Mouse (Mus musculus) gastrocnemius, postnatal 25 days (tissue): ENCODE measurements at regions not wholly inside any gene's neighbourhood (a gene's known extent, or its start where the extent isn't known, plus 50 kb on each side); places are given as distances from the start of the nearest gene placed in this dataset.
"Not testable (repeated sequence)": the region's sequence is repeated elsewhere in the genome, so short reads cannot be mapped to it uniquely, and the experiment has no call there.

Experiments
- DNase-seq: peaks from one replicate; pipeline ENCODE4 v3.0.0; 2022

- peak; percentile 6 for DNase-seq
These were observed 342.9 kb upstream of the Rgma start for GRCm38 (mm10) chr7:73032316-73032980.

- DNase-seq = peak; percentile 86
These were observed 338.3 kb upstream of the Rgma start for GRCm38 (mm10) chr7:73036801-73037555.

- DNase-seq = no peak
These were observed 337.7 kb upstream of the Rgma start for GRCm38 (mm10) chr7:73037638-73038037.

GRCm38 (mm10) chr7:73039921-73040320 is 335.4 kb upstream of the Rgma start:
- DNase-seq = no peak

- no peak for DNase-seq
These were observed 331.0 kb upstream of the Rgma start for GRCm38 (mm10) chr7:73044316-73044715.

- DNase-seq = no peak
These were observed 319.4 kb upstream of the Rgma start for GRCm38 (mm10) chr7:73055891-73056290.

- no peak for DNase-seq
These were observed 311.8 kb upstream of the Rgma start for GRCm38 (mm10) chr7:73063556-73063955.

- no peak for DNase-seq
These were observed 306.8 kb upstream of the Rgma start for GRCm38 (mm10) chr7:73068534-73068933.

- no peak for DNase-seq
These were observed 306.0 kb upstream of the Rgma start for GRCm38 (mm10) chr7:73069352-73069751.

GRCm38 (mm10) chr7:73075391-73075790 is 299.9 kb upstream of the Rgma start:
- not testable (repeated sequence) for DNase-seq

- peak; percentile 17 for DNase-seq
These were observed 287.7 kb upstream of the Rgma start for GRCm38 (mm10) chr7:73087496-73088185.

GRCm38 (mm10) chr7:73088321-73088720 is 287.0 kb upstream of the Rgma start:
- no peak for DNase-seq

GRCm38 (mm10) chr7:73091758-73092157 is 283.6 kb upstream of the Rgma start:
- no peak for DNase-seq

GRCm38 (mm10) chr7:73094059-73094458 is 281.2 kb upstream of the Rgma start:
- DNase-seq = no peak

- peak; percentile 61 for DNase-seq
These were observed 256.4 kb upstream of the Rgma start for GRCm38 (mm10) chr7:73118871-73119270.

- no peak for DNase-seq
These were observed 255.0 kb upstream of the Rgma start for GRCm38 (mm10) chr7:73120276-73120675.

GRCm38 (mm10) chr7:73124976-73125375 is 250.3 kb upstream of the Rgma start:
- peak; percentile 21 for DNase-seq

- no peak for DNase-seq
These were observed 249.4 kb upstream of the Rgma start for GRCm38 (mm10) chr7:73125864-73126263.

GRCm38 (mm10) chr7:73135786-73136185 is 239.5 kb upstream of the Rgma start:
- DNase-seq = no peak

GRCm38 (mm10) chr7:73138269-73138668 is 237.0 kb upstream of the Rgma start:
- no peak for DNase-seq

- DNase-seq = no peak
These were observed 236.3 kb upstream of the Rgma start for GRCm38 (mm10) chr7:73138861-73139493.

GRCm38 (mm10) chr7:73139901-73140300 is 235.4 kb upstream of the Rgma start:
- no peak for DNase-seq

GRCm38 (mm10) chr7:73141167-73141566 is 234.1 kb upstream of the Rgma start:
- no peak for DNase-seq
